Mouse (Mus musculus): ENCODE data around the gene St3gal3. TPM values are rescaled to one million over a fixed set of nuclear protein-coding genes. Genes with fewer than 3 reads are reported as not detected.

The St3gal3 gene
- total and polyA plus RNA-seq, 3 experiments = 16.4 to 23.3 TPM; not detected in 1

- no peak for DNase-seq (ENCODE audit: low read depth, low spot score)
- Histone ChIP-seq H3K9ac (ENCODE audit: control insufficient read depth, low read depth, low read length, poor library complexity, severe bottlenecking) (no peak overlapping the region), H3K4me3 (ENCODE audit: control insufficient read depth in 1 of 2, insufficient read depth in 1 of 2, low read depth in 2 of 2, low read length in 2 of 2) (no peak overlapping the region), H3K27ac (ENCODE audit: control insufficient read depth, low read depth, low read length) (no peak overlapping the region), H3K27me3 (ENCODE audit: control insufficient read depth in 1 of 2, insufficient read depth in 2 of 2, low read length in 2 of 2) (no peaks in the 10 kb centered on the region), H3K79me2 (ENCODE audit: control insufficient read depth, insufficient read depth, low read length, poor library complexity) (no peaks in the 10 kb centered on the region), H3K4me1 (ENCODE audit: control insufficient read depth in 1 of 2, insufficient read depth in 2 of 2, low read length in 2 of 2) (peaks cover 0 to 15% of the 10 kb centered on the region in 2 experiments; a peak in 2 of 4 replicates), H3K9me3 (replicated peaks; ENCODE audit: insufficient read depth, low read length) (no peaks in the 10 kb centered on the region), H3K36me3 (ENCODE audit: control insufficient read depth in 1 of 2, insufficient read depth in 2 of 2, low read length in 2 of 2) (peaks cover 0 to 12% of the 10 kb centered on the region in 2 experiments; a peak in 2 of 4 replicates)
- TF ChIP-seq MAZ (IDR thresholded peaks at IDR 0.05; ENCODE audit: low read depth, low read length) = no peak
These were observed 138.0 kb downstream of the St3gal3 start for GRCm38 (mm10) chr4:117996701-117997100.

- peaks cover 0 to 12% of the 10 kb centered on the region in 2 experiments; a peak in 2 of 4 replicates for H3K36me3 ChIP-seq (ENCODE audit: control insufficient read depth in 1 of 2, insufficient read depth in 2 of 2, low read length in 2 of 2)
These were observed 139.3 kb downstream of the St3gal3 start for GRCm38 (mm10) chr4:117995461-117995860.

GRCm38 (mm10) chr4:117993421-117993820 lies 141.3 kb downstream of the St3gal3 start:
- Histone ChIP-seq H3K36me3 (ENCODE audit: control insufficient read depth in 1 of 2, insufficient read depth in 2 of 2, low read length in 2 of 2) (peaks cover 0 to 12% of the 10 kb centered on the region in 2 experiments; a peak in 2 of 4 replicates), H3K27ac (ENCODE audit: control insufficient read depth, low read depth, low read length) (no peak overlapping the region), H3K4me3 (ENCODE audit: control insufficient read depth in 1 of 2, insufficient read depth in 1 of 2, low read depth in 2 of 2, low read length in 2 of 2) (no peak overlapping the region), H3K9ac (ENCODE audit: control insufficient read depth, low read depth, low read length, poor library complexity, severe bottlenecking) (no peak overlapping the region), H3K9me3 (replicated peaks; ENCODE audit: insufficient read depth, low read length) (no peaks in the 10 kb centered on the region), H3K79me2 (ENCODE audit: control insufficient read depth, insufficient read depth, low read length, poor library complexity) (no peaks in the 10 kb centered on the region), H3K4me1 (ENCODE audit: control insufficient read depth in 1 of 2, insufficient read depth in 2 of 2, low read length in 2 of 2) (peaks cover 0 to 15% of the 10 kb centered on the region in 2 experiments; a peak in 2 of 4 replicates), H3K27me3 (ENCODE audit: control insufficient read depth in 1 of 2, insufficient read depth in 2 of 2, low read length in 2 of 2) (no peaks in the 10 kb centered on the region)
- no peak for TF ChIP-seq MAX (IDR thresholded peaks at IDR 0.05; ENCODE audit: low read length)
- no peak for TF ChIP-seq TCF12 (IDR thresholded peaks at IDR 0.05; ENCODE audit: low read depth, low read length)
- TF ChIP-seq POLR2AphosphoS2 (IDR thresholded peaks at IDR 0.05; ENCODE audit: low read length) = no peak
- TF ChIP-seq MYB (IDR thresholded peaks at IDR 0.05; ENCODE audit: low read depth, low read length) = no peak
- no peak for TF ChIP-seq BHLHE40 (IDR thresholded peaks at IDR 0.05; ENCODE audit: borderline replicate concordance, low read depth, low read length)
- no peak for TF ChIP-seq USF2 (IDR thresholded peaks at IDR 0.05; ENCODE audit: borderline replicate concordance in 1 of 2, insufficient read depth in 1 of 2, low read depth in 1 of 2, low read length in 2 of 2)
- no peak for TF ChIP-seq MYC (IDR thresholded peaks at IDR 0.05; ENCODE audit: low read depth, low read length)
- TF ChIP-seq KAT2A (conservative IDR thresholded peaks at IDR 0.05; ENCODE audit: low read depth, low read length) = no peak
- TF ChIP-seq ZMIZ1 (IDR thresholded peaks at IDR 0.05; ENCODE audit: low read depth, low read length) = no peak
- TF ChIP-seq USF1 (IDR thresholded peaks at IDR 0.05; ENCODE audit: low read depth, low read length) = no peak
- no peak for TF ChIP-seq CHD1 (IDR thresholded peaks at IDR 0.05; ENCODE audit: low read depth, low read length)
- TF ChIP-seq MAZ (IDR thresholded peaks at IDR 0.05; ENCODE audit: low read depth, low read length) = no peak
- no peak for TF ChIP-seq MXI1 (IDR thresholded peaks at IDR 0.05; ENCODE audit: low read depth, low read length)
- no peak for TF ChIP-seq ETS1 (IDR thresholded peaks at IDR 0.05; ENCODE audit: low read depth, low read length)
- no peak for TF ChIP-seq ZC3H11A (IDR thresholded peaks at IDR 0.05; ENCODE audit: low read depth, low read length)
- TF ChIP-seq SMC3 (IDR thresholded peaks at IDR 0.05; ENCODE audit: low read depth, low read length) = no peak
- no peak for TF ChIP-seq NRF1 (IDR thresholded peaks at IDR 0.05; ENCODE audit: insufficient read depth, low read depth, low read length, poor library complexity, severe bottlenecking)
- TF ChIP-seq HCFC1 (IDR thresholded peaks at IDR 0.05; ENCODE audit: low read depth, low read length) = no peak
- no peak for DNase-seq (ENCODE audit: low read depth, low spot score)

More at GRCm38 (mm10) chr4:117995461-117995860, 139.3 kb downstream of the St3gal3 start:
- H3K79me2 ChIP-seq (ENCODE audit: control insufficient read depth, insufficient read depth, low read length, poor library complexity) = no peaks in the 10 kb centered on the region
- H3K9ac ChIP-seq (ENCODE audit: control insufficient read depth, low read depth, low read length, poor library complexity, severe bottlenecking) = no peak overlapping the region
- no peaks in the 10 kb centered on the region for H3K27me3 ChIP-seq (ENCODE audit: control insufficient read depth in 1 of 2, insufficient read depth in 2 of 2, low read length in 2 of 2)
- no peak overlapping the region for H3K4me3 ChIP-seq (ENCODE audit: control insufficient read depth in 1 of 2, insufficient read depth in 1 of 2, low read depth in 2 of 2, low read length in 2 of 2)
- H3K27ac ChIP-seq (ENCODE audit: control insufficient read depth, low read depth, low read length) = no peak overlapping the region
- no peaks in the 10 kb centered on the region for H3K9me3 ChIP-seq (replicated peaks; ENCODE audit: insufficient read depth, low read length)
- no peak for TF ChIP-seq USF1 (IDR thresholded peaks at IDR 0.05; ENCODE audit: low read depth, low read length)
- TF ChIP-seq CHD2 (IDR thresholded peaks at IDR 0.05; ENCODE audit: low read length) = no peak
- TF ChIP-seq MAZ (IDR thresholded peaks at IDR 0.05; ENCODE audit: low read depth, low read length) = no peak
- peaks cover 0 to 15% of the 10 kb centered on the region in 2 experiments; a peak in 2 of 4 replicates for H3K4me1 ChIP-seq (ENCODE audit: control insufficient read depth in 1 of 2, insufficient read depth in 2 of 2, low read length in 2 of 2)
- DNase-seq (ENCODE audit: low read depth, low spot score) = no peak
